Mouse (Mus musculus) cerebellum, adult 18-20 months (tissue): Measurements from ENCODE around the gene AI467606.

Source experiments
- DNase-seq, 2 experiments: peaks; one replicate each; pipeline ENCODE4 v3.0.0; 2021

Gene AI467606

DNA sequence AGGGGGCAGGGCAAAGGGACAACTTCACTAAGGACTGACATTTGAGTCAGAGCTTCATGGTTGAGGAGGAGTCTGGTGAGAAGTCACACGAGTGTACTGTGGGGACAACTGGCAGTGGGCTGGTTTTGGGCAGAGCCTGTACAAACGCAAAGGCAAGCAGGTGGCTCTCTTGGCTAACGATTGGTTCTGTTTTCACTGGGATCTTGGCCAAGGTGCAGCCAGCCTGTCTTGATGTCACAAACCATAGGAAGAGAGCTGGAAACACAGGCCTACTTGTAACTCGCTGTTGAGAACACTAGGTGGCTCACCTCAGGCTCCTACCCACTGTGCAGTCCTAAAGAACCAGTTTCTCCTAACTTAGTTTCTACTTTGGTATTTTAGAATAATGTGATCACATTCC lies 38.5 kb downstream of the AI467606 start:
- peak; percentile 40 to 56 for DNase-seq

DNA sequence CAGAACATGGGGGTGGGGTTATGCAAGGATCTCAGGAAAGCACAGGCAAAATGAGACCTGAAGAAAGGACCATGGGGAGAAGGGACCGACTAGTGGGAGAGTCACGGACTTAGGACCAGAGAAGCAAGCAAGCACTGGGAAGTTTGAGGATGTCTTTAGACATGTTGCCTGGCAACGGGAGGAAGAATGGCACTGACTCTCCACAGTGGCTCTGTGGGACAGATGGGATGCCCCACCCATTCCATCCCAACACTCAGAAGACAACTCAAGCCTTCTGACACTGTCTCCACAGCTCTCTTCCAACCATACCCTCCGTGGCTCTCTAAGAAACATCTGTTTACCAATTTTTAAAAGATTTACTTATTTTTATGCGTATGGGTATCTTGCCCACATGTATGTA lies 42.0 kb downstream of the AI467606 start:
- DNase-seq = no peak

DNA sequence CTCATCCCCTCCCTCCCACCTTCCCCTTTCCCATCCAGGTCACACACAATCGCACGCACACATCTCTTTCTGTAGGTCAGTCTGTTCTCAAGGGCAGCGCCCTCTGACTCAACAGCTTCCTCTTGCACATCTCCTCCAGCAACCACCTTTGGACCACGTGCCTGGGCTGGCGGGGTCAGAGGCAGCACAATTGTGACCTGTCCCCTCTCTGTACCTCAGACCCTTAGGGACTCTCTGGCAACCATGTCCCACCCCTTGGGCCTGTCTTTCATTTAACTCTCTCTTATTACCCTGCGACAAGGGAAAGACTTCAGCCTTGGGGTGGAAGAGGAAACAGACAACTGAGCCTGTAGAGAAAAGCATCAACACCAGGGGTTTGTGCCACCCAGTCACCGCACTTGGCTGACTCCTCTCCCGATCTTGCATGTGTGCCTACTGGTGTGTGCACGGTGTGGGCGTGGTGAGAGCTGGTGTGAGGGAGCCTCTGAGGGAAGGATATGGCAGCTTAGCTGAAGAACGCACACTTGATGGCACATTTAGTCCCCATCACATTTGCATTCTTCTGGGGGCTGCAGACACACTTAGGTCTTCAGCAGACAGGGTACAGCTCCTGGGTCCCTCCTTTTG lies 43.8 kb downstream of the AI467606 start:
- DNase-seq = no peak

DNA sequence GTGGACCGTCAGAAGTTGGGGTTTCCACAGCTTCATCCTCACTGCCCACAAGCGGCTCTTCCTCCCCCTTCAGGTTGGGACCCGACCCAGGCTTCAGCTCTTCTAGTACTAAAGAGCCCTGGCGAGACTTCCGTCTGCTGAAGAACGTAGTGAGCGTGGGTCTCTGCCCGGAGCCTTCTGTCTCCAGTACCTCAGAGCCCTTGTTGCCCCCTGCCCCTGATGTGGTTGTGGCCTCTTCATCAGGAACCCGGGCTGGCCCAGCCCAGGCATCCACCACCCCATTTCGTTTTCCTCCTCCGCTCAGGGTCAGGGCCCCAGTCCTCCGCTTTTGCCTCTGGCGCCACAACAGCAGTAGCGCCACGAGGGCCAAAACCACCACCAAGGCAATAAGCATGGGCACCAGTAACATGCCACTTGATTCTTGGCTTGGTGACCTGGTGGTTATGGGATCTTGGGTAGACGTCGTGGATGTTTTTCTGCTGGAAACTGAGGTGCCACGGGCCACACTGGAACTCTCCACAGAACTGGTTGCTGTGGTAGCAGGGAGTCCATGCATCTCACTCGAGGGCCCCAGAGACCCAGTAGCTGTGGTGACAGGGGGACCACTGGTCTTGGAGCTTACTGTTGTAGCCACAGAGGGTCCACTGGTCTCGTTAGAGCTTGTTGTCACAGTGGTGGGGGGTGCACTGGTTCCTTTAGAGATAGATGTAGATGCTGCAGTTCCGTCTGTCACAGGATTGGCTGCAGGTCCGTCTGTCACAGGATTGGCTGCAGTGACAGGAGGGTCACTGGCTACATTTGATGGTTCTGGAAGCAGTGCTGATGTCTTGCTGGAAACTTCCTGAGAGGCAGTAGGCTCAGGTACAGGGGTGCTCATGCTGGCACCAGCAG lies 45.3 kb downstream of the AI467606 start:
- no peak for DNase-seq

DNA sequence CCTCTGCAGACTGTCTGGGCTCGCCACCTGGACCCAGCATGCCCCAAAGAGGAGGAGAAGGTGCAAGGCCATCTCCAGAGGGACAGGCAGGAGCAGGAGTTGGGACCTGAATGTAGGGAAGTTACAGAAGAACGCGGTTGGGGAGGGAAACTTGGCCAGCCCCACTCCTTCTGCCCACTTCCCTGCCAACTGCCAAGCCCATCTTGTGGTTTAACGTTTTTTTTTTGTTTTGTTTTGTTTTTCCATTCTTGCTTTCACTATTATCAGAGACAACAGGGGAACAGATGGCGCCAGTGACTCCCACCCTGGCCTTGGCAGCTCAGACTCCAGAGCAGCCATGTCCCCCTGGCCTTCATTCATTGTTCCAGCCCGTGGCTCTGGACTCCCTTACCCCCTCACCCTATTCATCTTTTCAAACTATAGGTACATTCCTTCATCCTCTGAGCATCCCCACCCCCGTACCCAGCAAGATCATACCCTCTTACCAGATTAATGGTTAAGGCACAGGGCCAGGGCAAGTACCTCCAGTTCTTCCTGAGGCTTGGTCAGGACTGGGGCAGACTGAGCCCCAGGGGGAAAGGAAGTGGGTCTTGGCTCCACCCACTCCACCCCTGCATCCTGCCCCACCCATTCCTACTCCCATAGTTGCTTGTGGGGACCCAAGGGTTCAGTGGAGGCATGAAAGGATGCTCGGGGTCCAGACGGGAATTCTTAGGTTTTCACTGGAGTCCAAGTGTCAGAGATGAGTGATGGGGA lies 46.3 kb downstream of the AI467606 start, which contains the start of gene Spn:
Gene Spn, minus strand, starts transcription at position 562 of the 756 bp plus-strand sequence.
- no peak for DNase-seq

DNA sequence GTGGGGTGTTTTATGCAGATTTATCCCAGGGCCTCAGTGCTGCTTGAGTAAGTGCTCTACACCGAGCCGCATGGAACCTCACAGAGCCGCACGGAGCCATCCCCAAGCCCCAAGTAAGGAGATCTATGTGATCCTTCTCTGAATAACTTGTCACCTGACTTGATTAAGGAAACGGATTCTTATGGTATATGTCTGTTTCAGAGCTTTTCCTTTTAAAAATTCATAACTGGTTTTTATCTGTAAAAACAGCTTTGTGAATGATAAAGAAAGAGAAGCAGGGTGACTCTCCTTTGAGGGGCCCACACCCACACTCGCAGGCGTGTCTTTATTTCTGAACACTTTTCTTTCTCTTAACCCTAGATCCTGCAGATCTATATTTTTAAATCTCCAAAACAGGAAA lies 47.9 kb downstream of the AI467606 start:
- no peak for DNase-seq

DNA sequence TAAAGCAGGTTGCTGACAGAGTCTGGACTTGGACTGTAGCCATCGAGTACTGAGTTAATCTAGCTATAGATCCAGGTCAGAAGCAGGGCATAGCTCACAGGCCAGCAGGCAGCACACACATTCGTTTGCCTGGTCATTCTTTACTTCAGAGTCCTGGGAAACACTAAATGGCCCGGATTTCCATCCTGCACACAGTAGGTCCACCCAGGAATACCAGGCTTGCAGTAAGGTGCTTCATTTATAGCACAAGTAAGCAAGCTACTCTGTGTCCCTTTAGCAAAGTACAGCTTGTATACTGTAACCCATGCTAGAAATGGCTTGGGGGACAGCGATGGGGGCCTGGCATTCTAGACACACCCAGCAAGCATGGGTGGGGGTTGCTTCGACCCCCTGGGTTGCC lies 48.4 kb downstream of the AI467606 start:
- DNase-seq = no peak

DNA sequence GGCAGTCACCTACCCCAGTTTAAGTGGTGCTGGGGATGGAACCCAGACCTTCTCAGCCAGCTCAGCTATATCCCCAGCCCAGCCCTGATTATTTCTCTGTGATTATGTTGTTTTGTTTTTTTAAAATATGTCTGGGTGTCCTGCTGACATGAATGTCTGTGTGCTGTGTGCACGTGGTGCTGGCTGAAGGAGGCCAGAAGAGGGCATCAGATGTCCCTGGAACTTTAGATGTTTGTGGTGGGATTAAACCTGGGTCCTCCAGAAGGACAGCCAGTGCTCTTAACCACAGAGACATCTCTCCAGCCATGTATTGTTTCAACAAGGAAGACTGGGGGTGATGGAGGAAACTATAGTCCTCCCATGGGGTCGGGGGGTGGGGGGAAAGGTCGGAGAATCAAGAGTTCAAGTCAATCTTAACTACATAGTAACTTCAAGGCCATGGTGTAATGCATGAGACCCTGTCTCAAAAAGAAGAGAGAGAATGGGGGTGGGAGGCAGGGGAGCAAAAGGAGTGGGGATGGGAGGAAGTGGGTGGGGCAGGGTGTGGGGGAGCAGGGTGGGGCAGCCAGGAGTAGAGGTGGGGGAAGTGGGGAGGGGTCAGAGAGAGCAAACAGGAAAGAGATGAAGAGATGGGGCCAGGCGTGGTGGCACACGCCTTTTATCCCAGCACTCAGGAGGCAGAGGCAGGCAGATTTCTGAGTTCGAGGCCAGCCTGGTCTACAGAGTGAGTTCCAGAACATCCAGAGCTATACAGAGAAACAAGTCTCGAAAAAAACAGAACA lies 49.7 kb downstream of the AI467606 start:
- no peak for DNase-seq

DNA sequence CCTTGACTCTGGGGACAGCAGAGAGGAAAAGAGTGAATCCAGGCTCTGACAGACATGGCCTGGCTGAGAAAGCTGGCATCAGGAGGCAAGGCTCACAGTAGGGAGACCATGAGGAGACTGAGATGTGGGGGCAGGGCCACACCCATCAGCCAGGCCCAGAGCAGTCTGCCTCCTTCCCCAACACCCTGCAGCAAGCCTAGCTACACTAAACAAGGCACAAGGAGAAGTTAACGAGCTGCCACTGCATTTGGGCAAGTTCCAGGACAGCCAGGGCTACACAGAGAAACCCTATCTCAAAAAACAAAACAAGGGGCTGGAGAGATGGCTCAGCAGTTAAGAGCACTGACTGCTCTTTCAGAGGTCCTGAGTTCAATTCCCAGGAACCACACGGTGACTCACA lies 51.1 kb downstream of the AI467606 start:
- DNase-seq = no peak

DNA sequence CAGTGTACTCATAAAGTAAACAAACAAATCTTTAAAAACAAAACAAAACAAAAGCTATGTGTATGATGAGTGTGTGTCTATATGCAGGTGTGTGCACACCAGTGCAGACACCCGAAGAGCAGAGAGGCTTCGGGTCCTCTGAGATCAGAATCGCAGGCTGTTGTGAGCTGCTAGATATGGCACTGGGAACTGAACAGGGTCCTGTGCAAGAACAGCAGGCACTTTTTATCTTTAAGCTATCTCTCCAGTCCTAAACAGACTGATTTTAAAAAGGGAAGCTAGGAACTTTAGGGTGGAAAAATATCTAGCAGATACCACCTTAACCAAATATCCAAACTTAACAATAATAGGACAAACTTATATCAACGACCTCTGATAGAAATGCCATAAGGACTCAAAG lies 51.5 kb downstream of the AI467606 start:
- DNase-seq = no peak
